Mouse (Mus musculus) 3134 (cell line): ENCODE results near the gene Aplnr.

Experiments
- DNase-seq: peaks from one replicate; pipeline ENCODE4 v3.0.0-alpha.2; 2011; ENCODE audit warnings: low spot score; ENCODE audit not compliant: insufficient read length; ENCODE audit errors: extremely low read depth

The Aplnr gene

DNA sequence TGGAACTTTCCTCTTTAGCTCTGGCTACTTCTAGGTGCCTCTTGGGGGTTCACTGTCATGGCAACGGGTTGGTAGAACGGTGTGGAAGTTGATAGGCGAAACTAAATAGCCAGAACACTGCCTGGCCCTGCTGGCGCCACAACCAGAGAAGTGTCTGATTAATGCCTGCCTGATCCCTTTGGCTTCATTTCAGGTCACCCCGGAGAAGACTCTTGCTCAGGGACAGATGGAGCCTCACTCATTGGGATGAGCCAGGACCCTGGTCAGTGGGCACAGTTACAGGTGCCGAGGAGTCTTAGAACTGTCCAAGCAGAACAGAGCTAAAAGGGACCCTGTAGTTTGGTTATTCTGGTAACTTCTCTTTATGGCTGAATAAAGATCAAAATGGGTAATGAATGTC, 37.5 kb downstream of the Aplnr start:
- DNase-seq, result no peak

DNA sequence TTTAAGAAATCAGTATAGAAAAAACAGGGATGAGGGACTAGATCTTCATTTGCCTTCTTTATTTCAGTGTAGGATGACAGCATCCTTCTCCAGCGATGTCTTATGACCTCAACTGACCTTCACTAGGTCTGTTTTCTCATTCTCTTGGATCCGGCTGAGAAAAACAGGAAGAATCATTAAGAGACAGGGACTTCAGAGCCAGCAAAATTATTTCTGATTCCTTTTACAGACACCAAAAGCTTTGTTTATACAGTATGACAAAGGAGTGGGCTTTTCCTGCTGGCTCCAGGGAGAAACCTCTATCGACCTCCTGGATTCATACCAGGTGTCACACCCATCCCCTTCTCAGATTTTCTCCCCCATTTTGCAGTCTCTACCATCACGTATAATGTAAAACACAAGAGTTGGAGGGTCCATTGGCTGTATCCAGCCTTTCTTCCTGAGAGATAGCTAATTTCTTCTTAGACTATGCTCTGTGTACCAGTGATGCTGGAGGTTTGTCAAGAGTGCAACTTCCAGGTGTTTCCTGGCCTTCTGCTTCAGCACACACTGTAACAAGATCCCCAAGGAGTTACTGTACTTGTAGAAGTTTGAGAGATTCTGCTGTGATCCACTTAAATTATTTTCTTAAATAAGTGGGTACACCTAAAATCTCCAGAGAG, 42.2 kb downstream of the Aplnr start:
- no peak for DNase-seq

DNA sequence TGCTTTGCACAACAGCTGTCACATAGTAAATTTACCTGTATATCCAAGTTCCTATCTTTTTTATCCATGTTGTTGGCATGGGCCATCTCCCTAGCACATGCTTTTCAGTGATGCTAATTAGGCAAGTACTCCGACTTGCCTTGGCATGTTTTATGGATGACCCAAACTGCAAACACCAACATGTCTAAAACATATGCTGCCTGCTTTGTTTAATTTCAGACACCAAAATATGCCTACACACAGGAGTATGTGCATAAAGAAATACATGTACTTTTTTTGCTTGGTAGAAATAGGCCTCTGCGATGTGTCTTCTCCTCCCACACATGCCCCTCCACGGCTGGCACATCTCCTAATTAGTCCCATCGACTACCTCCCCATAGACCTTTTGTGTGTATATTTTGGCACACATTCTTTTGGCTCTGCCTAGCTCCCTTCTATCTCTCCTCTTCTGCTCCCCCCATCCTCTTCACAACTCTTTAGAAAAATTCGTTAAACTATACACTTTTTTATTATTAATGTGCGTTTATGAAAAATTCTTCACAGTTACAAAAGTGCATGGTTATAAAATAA, 51.6 kb downstream of the Aplnr start:
- no peak for DNase-seq
